Mouse (Mus musculus): Measurements from ENCODE around the gene Trdn. TPM values are rescaled to one million over a fixed set of nuclear protein-coding genes. Genes with fewer than 3 reads are reported as not detected.

The Trdn gene
- polyA plus RNA-seq, 1 experiment, result 0.05 TPM

DNA sequence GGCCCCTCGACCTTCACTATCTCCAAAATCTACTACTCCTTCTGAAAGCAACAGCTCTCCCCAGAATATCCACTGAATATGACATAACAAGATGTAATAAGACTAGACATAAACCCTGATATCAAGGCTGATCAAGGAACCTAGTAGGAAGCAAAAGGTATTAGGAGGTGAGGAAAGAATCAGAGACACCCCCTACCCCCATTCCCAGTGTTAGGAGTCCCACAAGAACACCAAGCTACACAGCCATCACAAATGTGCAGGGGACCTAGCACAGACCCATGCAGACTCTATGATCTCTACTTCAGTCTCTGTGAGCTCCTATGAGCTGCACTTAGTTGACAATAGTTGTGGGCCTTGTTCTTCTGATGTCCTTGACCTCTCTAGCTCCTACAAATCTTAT is 130.1 kb downstream of the Trdn start:
- no peak for DNase-seq
- no peak overlapping the region for H3K27ac ChIP-seq (ENCODE audit: insufficient read depth, low read length)
- 75% methylated on average over 1 of the region's 1 CpGs for WGBS
- H3K4me3 ChIP-seq (replicated peaks; ENCODE audit: insufficient read depth, low read depth, low read length), result no peak overlapping the region
- H3K27me3 ChIP-seq (ENCODE audit: control insufficient read depth, insufficient read depth, low read length), result no peaks in the 10 kb centered on the region
- TF ChIP-seq CTCF (IDR thresholded peaks at IDR 0.05; ENCODE audit: borderline replicate concordance, insufficient read depth, low read depth, low read length), result no peak
- TF ChIP-seq POLR2A (IDR thresholded peaks at IDR 0.05; ENCODE audit: borderline replicate concordance, insufficient read depth, low read length), result no peak
- no peaks in the 10 kb centered on the region for H3K4me1 ChIP-seq (ENCODE audit: control insufficient read depth, insufficient read depth, low read length)

DNA sequence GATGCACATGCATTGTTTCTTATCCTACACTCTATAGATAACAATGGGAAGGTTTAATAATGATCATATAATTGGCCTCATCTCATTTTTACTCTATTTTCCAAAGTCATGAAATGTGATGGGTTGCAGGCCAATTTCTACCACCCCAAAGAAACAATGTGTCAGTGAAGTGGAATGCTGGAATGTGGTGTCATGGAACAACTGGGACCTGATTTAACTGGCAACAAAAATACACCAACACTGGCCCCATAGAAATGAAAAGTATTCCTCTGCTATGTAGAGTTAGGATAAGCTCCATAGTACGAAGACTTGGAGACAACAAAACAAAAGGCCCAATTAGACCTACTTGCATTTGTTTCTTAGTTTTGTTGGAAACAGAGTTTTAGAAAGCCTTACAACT is 173.6 kb downstream of the Trdn start:
- 67% methylated on average over 1 of the region's 1 CpGs for WGBS
- no peak for DNase-seq
- no peak for TF ChIP-seq CTCF (IDR thresholded peaks at IDR 0.05; ENCODE audit: borderline replicate concordance, insufficient read depth, low read depth, low read length)
- no peak for TF ChIP-seq POLR2A (IDR thresholded peaks at IDR 0.05; ENCODE audit: borderline replicate concordance, insufficient read depth, low read length)
- H3K4me3 ChIP-seq (replicated peaks; ENCODE audit: insufficient read depth, low read depth, low read length), result no peak overlapping the region
- H3K27ac ChIP-seq (ENCODE audit: insufficient read depth, low read length), result no peak overlapping the region
- H3K27me3 ChIP-seq (ENCODE audit: control insufficient read depth, insufficient read depth, low read length), result no peaks in the 10 kb centered on the region
- H3K4me1 ChIP-seq (ENCODE audit: control insufficient read depth, insufficient read depth, low read length), result no peaks in the 10 kb centered on the region

DNA sequence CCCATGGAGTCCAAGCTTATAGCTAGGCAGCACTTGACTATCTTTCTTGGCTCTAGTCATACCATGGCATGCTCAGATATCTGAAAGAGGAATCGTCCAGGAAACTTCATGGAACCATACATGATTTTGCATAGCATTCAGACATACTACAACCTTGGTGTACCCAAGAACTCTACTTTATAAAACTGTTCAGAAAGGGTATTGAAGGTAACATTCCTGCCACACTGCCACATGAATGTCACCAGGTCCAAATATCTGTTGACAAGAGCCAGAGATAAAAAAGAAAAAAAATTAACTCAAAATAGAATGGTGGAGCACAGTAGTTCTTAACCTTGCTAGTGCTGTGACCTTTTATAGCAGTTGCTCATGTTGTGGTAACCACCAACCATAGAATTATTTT is 175.8 kb downstream of the Trdn start:
- no peak for DNase-seq
- Histone ChIP-seq H3K27ac (ENCODE audit: insufficient read depth, low read length) (no peak overlapping the region), H3K4me1 (ENCODE audit: control insufficient read depth, insufficient read depth, low read length) (no peaks in the 10 kb centered on the region), H3K4me3 (replicated peaks; ENCODE audit: insufficient read depth, low read depth, low read length) (no peak overlapping the region), H3K27me3 (ENCODE audit: control insufficient read depth, insufficient read depth, low read length) (no peaks in the 10 kb centered on the region)
- 61% methylated on average over 1 of the region's 1 CpGs for WGBS
- TF ChIP-seq CTCF (IDR thresholded peaks at IDR 0.05; ENCODE audit: borderline replicate concordance, insufficient read depth, low read depth, low read length), result no peak
- TF ChIP-seq POLR2A (IDR thresholded peaks at IDR 0.05; ENCODE audit: borderline replicate concordance, insufficient read depth, low read length), result no peak

DNA sequence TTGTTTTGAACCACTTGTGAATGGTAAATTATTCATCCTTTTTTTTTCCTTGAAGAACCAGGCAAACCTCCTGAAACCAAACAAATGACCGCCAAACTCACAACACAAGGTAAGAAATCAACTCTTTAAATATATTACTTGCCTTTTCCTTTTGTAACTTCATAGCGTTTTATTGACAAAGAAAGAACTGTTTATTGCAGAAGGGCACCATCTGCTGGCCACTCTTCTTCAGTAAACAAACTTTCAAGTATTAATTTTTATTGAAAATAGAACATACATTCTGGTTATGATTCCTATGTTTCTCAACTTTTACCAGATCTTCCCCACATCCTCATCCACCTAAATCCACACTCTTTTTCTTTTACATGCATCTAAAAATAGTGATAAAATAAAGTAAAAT is 224.6 kb downstream of the Trdn start:
- H3K4me3 ChIP-seq (replicated peaks; ENCODE audit: insufficient read depth, low read depth, low read length), result no peak overlapping the region
- no peaks in the 10 kb centered on the region for H3K4me1 ChIP-seq (ENCODE audit: control insufficient read depth, insufficient read depth, low read length)
- H3K27ac ChIP-seq (ENCODE audit: insufficient read depth, low read length), result no peak overlapping the region
- H3K27me3 ChIP-seq (ENCODE audit: control insufficient read depth, insufficient read depth, low read length), result no peaks in the 10 kb centered on the region
- DNase-seq, result no peak
- 14% methylated on average over 2 of the region's 2 CpGs for WGBS
- TF ChIP-seq POLR2A (IDR thresholded peaks at IDR 0.05; ENCODE audit: borderline replicate concordance, insufficient read depth, low read length) (no peak), CTCF (IDR thresholded peaks at IDR 0.05; ENCODE audit: borderline replicate concordance, insufficient read depth, low read depth, low read length) (no peak)

DNA sequence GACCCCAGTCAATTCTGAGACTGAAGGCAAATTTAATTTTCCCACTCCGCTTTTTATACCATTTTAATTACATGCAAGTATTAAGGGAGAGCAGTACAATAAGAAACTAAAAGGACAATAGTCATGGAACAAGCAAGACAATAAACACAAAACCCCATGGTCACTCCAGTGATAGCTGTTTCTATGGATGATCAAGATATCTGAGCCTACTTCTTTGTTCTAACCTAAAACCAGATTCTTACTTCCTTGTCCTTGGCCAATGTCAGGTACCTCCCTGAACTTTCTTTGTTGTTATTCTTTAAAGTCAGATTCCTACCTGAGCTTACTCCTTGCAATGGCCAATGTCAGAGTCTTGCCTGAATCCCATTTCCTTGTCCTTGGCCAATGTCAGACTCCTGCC is 272.7 kb downstream of the Trdn start:
- Histone ChIP-seq H3K27me3 (ENCODE audit: control insufficient read depth, insufficient read depth, low read length) (no peaks in the 10 kb centered on the region), H3K27ac (ENCODE audit: insufficient read depth, low read length) (no peak overlapping the region), H3K4me1 (ENCODE audit: control insufficient read depth, insufficient read depth, low read length) (no peaks in the 10 kb centered on the region), H3K4me3 (replicated peaks; ENCODE audit: insufficient read depth, low read depth, low read length) (no peak overlapping the region)
- DNase-seq, result no peak
- 80% methylated on average over 1 of the region's 1 CpGs for WGBS
- TF ChIP-seq CTCF (IDR thresholded peaks at IDR 0.05; ENCODE audit: borderline replicate concordance, insufficient read depth, low read depth, low read length), result no peak
- no peak for TF ChIP-seq POLR2A (IDR thresholded peaks at IDR 0.05; ENCODE audit: borderline replicate concordance, insufficient read depth, low read length)

DNA sequence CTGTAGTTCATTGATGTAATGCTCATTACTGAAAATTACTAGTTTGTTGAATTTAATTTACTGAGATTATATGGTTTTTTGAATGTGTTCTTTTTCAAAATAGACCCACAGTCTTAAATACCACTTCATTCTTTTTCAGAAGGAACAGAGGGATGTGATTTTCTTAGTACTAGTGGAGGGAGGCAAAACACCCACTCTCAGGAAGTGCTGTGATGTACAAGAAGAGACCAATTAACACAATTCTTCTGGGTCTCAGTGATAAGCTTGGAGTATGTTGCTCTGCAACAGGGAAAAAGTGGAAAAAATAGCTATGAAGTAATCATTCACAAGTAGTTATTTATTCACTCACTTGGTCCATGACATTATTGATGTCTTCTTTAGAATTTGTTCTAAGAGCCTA is 286.2 kb downstream of the Trdn start:
- DNase-seq, result no peak
- TF ChIP-seq CTCF (IDR thresholded peaks at IDR 0.05; ENCODE audit: borderline replicate concordance, insufficient read depth, low read depth, low read length), result no peak
- no peak for TF ChIP-seq POLR2A (IDR thresholded peaks at IDR 0.05; ENCODE audit: borderline replicate concordance, insufficient read depth, low read length)
- Histone ChIP-seq H3K27me3 (ENCODE audit: control insufficient read depth, insufficient read depth, low read length) (no peaks in the 10 kb centered on the region), H3K4me3 (replicated peaks; ENCODE audit: insufficient read depth, low read depth, low read length) (no peak overlapping the region), H3K4me1 (ENCODE audit: control insufficient read depth, insufficient read depth, low read length) (no peaks in the 10 kb centered on the region), H3K27ac (ENCODE audit: insufficient read depth, low read length) (no peak overlapping the region)

DNA sequence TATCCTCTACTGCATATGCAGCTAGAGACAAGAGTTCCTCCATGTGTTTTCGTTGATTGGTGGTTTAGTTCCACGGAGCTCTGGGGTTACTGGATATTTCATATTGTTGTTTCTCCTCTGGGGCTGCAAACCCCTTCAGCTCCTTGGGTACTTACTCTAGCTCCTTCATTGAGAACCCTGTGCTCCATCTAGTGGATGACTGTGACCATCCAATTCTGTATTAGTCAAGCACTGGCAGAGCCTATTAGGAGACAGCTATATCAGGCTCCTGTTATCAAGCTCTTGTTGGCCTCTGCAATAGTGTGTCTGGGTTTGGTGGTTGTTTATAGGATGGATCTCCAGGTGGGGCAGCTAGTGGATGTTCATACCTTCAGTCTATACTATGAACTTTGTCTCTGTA is 290.2 kb downstream of the Trdn start:
- Histone ChIP-seq H3K27me3 (ENCODE audit: control insufficient read depth, insufficient read depth, low read length) (no peaks in the 10 kb centered on the region), H3K4me3 (replicated peaks; ENCODE audit: insufficient read depth, low read depth, low read length) (no peak overlapping the region), H3K4me1 (ENCODE audit: control insufficient read depth, insufficient read depth, low read length) (no peaks in the 10 kb centered on the region), H3K27ac (ENCODE audit: insufficient read depth, low read length) (no peak overlapping the region)
- 79% methylated on average over 2 of the region's 2 CpGs for WGBS
- no peak for DNase-seq
- TF ChIP-seq CTCF (IDR thresholded peaks at IDR 0.05; ENCODE audit: borderline replicate concordance, insufficient read depth, low read depth, low read length) (no peak), POLR2A (IDR thresholded peaks at IDR 0.05; ENCODE audit: borderline replicate concordance, insufficient read depth, low read length) (no peak)

DNA sequence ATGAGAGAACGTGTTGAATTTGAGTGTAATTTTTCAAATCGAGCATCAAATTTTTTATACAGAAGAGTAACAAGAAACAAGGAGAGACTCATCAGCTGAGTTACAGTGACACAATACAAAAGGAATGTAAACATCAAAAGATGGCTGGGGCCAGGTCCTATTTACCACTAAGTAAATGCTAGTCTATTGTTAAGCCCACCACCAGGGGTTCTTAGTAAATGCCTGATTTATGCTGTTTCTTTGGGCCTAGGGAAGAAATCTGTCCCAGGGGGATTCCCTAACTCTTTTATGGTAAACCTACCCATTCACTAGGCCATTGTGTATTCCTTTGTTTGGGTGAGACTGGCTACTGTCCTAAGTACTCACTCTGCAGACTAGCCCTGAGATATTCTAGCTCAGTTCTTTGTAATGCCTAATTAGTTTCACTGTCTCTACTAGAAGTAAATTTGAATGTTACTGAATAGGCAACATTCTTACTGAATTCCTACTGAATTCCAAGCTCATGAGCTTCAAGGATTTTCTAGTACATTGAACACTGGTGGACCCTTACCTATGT is 295.2 kb downstream of the Trdn start:
- 65% methylated on average over 2 of the region's 2 CpGs for WGBS
- Histone ChIP-seq H3K27ac (ENCODE audit: insufficient read depth, low read length) (no peak overlapping the region), H3K4me3 (replicated peaks; ENCODE audit: insufficient read depth, low read depth, low read length) (no peak overlapping the region), H3K27me3 (ENCODE audit: control insufficient read depth, insufficient read depth, low read length) (no peaks in the 10 kb centered on the region), H3K4me1 (ENCODE audit: control insufficient read depth, insufficient read depth, low read length) (no peaks in the 10 kb centered on the region)
- TF ChIP-seq POLR2A (IDR thresholded peaks at IDR 0.05; ENCODE audit: borderline replicate concordance, insufficient read depth, low read length) (no peak), CTCF (IDR thresholded peaks at IDR 0.05; ENCODE audit: borderline replicate concordance, insufficient read depth, low read depth, low read length) (no peak)
- DNase-seq, result no peak

Other genes starting within 250 kb of the Trdn start
- 12.4 and 15.8 TPM in 2 replicates for gene Nkain2, start 190.1 kb upstream of the Trdn start, polyA plus RNA-seq (2012; rRNA removed)